Mouse (Mus musculus) erythroblast, embryonic 14.5 days (primary cell): ENCODE results near the gene Khdc1c. TPM values are rescaled to one million over a fixed set of nuclear protein-coding genes. Genes with fewer than 3 reads are reported as not detected.

ENCODE experiments used
- H3K27me3 ChIP-seq: 2 replicates; pipeline ENCODE4 v1.6.1; 2012; ENCODE audit warnings: inconsistent platforms; ENCODE audit not compliant: control insufficient read depth
- H3K36me3 ChIP-seq: 2 replicates; pipeline ENCODE4 v1.6.1; 2012; ENCODE audit warnings: mild to moderate bottlenecking, inconsistent platforms; ENCODE audit not compliant: control insufficient read depth
- H3K4me1 ChIP-seq: 2 replicates; pipeline ENCODE4 v1.6.1; 2012; ENCODE audit warnings: inconsistent platforms; ENCODE audit not compliant: control insufficient read depth
- H3K4me3 ChIP-seq: replicated peaks from 2 replicates; pipeline ENCODE3; 2012; ENCODE audit warnings: moderate library complexity, mild to moderate bottlenecking, inconsistent platforms
- H3K9me3 ChIP-seq: 2 replicates; pipeline ENCODE4 v1.6.1; 2012; ENCODE audit warnings: low read length, inconsistent platforms, mixed read lengths; ENCODE audit not compliant: control insufficient read depth
- GATA1 ChIP-seq: IDR thresholded peaks from 2 replicates; pipeline ENCODE4 v1.6.1; 2012; ENCODE audit warnings: low read length, inconsistent platforms, mixed read lengths
- TAL1 ChIP-seq: IDR thresholded peaks from 3 replicates; pipeline ENCODE4 v1.6.1; 2012; ENCODE audit warnings: low read length, inconsistent platforms, mixed read lengths
- polyA plus RNA-seq: library from polyadenylated mRNA; stranded (reverse); fragments of >175 nt; gene quantifications from 2 replicates; pipeline ENCODE4 v1.2.3, GENCODE M21; 2012

Khdc1c gene
- polyA plus RNA-seq, 1 experiment, result not detected

GRCm38 (mm10) chr1:21419370-21419769, 51.2 kb downstream of the Khdc1c start:
- Histone ChIP-seq H3K4me1 (no peaks in the 10 kb centered on the region), H3K9me3 (no peaks in the 10 kb centered on the region), H3K4me3 (no peak overlapping the region), H3K36me3 (no peaks in the 10 kb centered on the region), H3K27me3 (no peaks in the 10 kb centered on the region)
- no peak for TF ChIP-seq TAL1
- TF ChIP-seq GATA1, result no peak

Other genes with a start within 250 kb of the Khdc1c start
- gene Tmem14a, start 149.8 kb upstream of the Khdc1c start, polyA plus RNA-seq, result 0.06 TPM in 1 of 2 replicates, not detected in the other
- gene Gsta3, start 127.7 kb upstream of the Khdc1c start, polyA plus RNA-seq, result 0.02 TPM in 1 of 2 replicates, not detected in the other
- not detected in 2 replicates for gene Khdc1a, start 18.7 kb upstream of the Khdc1c start, polyA plus RNA-seq
- not detected in 2 replicates for gene Khdc1b, start 15.2 kb downstream of the Khdc1c start, polyA plus RNA-seq